In the genomic region with DNA sequence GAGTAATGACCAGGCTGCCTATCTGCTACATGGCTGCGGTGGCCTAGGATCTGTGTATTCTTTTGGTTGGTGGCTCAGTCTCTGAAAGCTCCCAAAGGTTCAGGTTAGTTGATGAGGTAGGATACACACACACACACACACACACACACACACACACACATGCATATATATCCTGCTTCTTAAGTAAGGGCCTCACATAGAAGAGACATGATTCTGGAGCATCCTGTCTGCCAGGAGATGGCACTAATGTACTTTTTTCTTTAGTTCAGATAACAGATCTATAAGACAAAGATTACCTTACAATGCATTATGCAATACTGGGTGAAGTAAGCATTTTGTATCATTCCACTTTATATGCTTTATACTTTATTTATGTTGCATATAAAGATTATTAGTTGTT, we compare ENCODE assay signal across 8 mouse cellular contexts.
DNase-seq lines count a peak whose midpoint lies in the region; ATAC-seq and TF ChIP-seq lines count a peak whose summit lies in the region.
"Had no signal": no experiment of that assay in that cellular context is flagged by ENCODE, and none has a peak within 500 bp of the region (broad histone marks: within the 10 kb centered on the region; RNA-seq: fewer than 3 reads in every experiment).

No protein-coding gene starts in this region.

- no peaks in the 10 kb centered on the region for H3K27me3 ChIP-seq in lung, embryonic 14.5 days (ENCODE audit: insufficient read depth, low read length)
- no peaks in the 10 kb centered on the region for H3K27me3 ChIP-seq in forebrain, postnatal 0 days (ENCODE audit: insufficient read depth, low read length)
- H3K27me3 ChIP-seq: liver, embryonic 12.5 days had no signal

- ATAC-seq in lung, embryonic 14.5 days (ENCODE audit: insufficient read depth), result no peak
- ATAC-seq in forebrain, postnatal 0 days, result peak; percentile 84
- ATAC-seq: liver, embryonic 12.5 days had no signal

- H3K4me2 ChIP-seq in lung, embryonic 14.5 days, result no peak overlapping the region
- H3K4me2 ChIP-seq in forebrain, postnatal 0 days (ENCODE audit: low read depth), result no peak overlapping the region
- H3K4me2 ChIP-seq: liver, embryonic 12.5 days had no signal

- H3K36me3 ChIP-seq in lung, embryonic 14.5 days (ENCODE audit: insufficient read depth), result no peaks in the 10 kb centered on the region
- H3K36me3 ChIP-seq in forebrain, postnatal 0 days (ENCODE audit: insufficient read depth), result no peaks in the 10 kb centered on the region
- H3K36me3 ChIP-seq: liver, embryonic 12.5 days had no signal

- no peak overlapping the region for H3K4me3 ChIP-seq in lung, embryonic 14.5 days (ENCODE audit: low read depth, low read length)
- H3K4me3 ChIP-seq in forebrain, postnatal 0 days (ENCODE audit: low read depth, low read length), result no peak overlapping the region
- H3K4me3 ChIP-seq: liver, embryonic 12.5 days had no signal

- peak; percentile 20; the same call in 1 of the 2 replicates for TF ChIP-seq CTCF in lung, embryonic 14.5 days (IDR thresholded peaks at IDR 0.05; ENCODE audit: low read depth)
- TF ChIP-seq CTCF in forebrain, postnatal 0 days (IDR thresholded peaks at IDR 0.05; ENCODE audit: low read depth), result peak; percentile 64

- WGBS in lung, embryonic 14.5 days, result 77% methylated on average over 1 of the region's 1 CpGs
- WGBS in forebrain, postnatal 0 days, result 95% methylated on average over 1 of the region's 1 CpGs

- no peaks in the 10 kb centered on the region for H3K4me1 ChIP-seq in lung, embryonic 14.5 days (ENCODE audit: insufficient read depth)
- no peaks in the 10 kb centered on the region for H3K4me1 ChIP-seq in forebrain, postnatal 0 days (ENCODE audit: insufficient read depth)
- H3K4me1 ChIP-seq: liver, embryonic 12.5 days had no signal

- no peaks in the 10 kb centered on the region for H3K9me3 ChIP-seq in lung, embryonic 14.5 days (ENCODE audit: low read depth, low read length)
- no peaks in the 10 kb centered on the region for H3K9me3 ChIP-seq in forebrain, postnatal 0 days (ENCODE audit: low read length)
- H3K9me3 ChIP-seq: liver, embryonic 12.5 days had no signal

- DNase-seq in lung, embryonic 14.5 days, result peak; percentile 17
- no peak for DNase-seq in lung, postnatal 4 days
- DNase-seq in cerebellum, adult 8-10 months, result peak; percentile 24
- peak; percentile 61 for DNase-seq in forebrain, postnatal 0 days
- peak; percentile 32 for DNase-seq in retina, embryonic 14.5 days (ENCODE audit: low spot score)
- no peak for DNase-seq in ovary, postnatal 36 days (ENCODE audit: low spot score)
- no peak for DNase-seq in gastrocnemius, postnatal 25 days

- no peak overlapping the region for H3K9ac ChIP-seq in lung, embryonic 14.5 days
- H3K9ac ChIP-seq in forebrain, postnatal 0 days, result no peak overlapping the region
- H3K9ac ChIP-seq: liver, embryonic 12.5 days had no signal

- H3K27ac ChIP-seq in lung, embryonic 14.5 days (ENCODE audit: low read depth), result no peak overlapping the region
- H3K27ac ChIP-seq in forebrain, postnatal 0 days (ENCODE audit: low read depth, low read length), result no peak overlapping the region
- H3K27ac ChIP-seq: liver, embryonic 12.5 days had no signal

Comparison
In these comparisons a context has a peak if more than half of its experiments do, and no peak if none do; other contexts are left out.
1. DNase-seq: peak in lung, embryonic 14.5 days (single experiment), cerebellum, adult 8-10 months (single experiment), forebrain, postnatal 0 days (single experiment) and retina, embryonic 14.5 days (single experiment); none in lung, postnatal 4 days (0 of 2), ovary, postnatal 36 days (single experiment) and gastrocnemius, postnatal 25 days (single experiment).